In genomic region chr5:111770266-111770665, GRCm38 (mm10) we compare ENCODE assay signal across 7 mouse cellular contexts. TPM values are rescaled to one million over a fixed set of nuclear protein-coding genes. Genes with fewer than 3 reads are reported as not detected.
DNase-seq lines count a peak whose midpoint lies in the region; ATAC-seq and TF ChIP-seq lines count a peak whose summit lies in the region.

No protein-coding gene starts in this region.

- H3K27me3 ChIP-seq in forebrain, embryonic 13.5 days: no peaks in the 10 kb centered on the region
- no peaks in the 10 kb centered on the region for H3K27me3 ChIP-seq in limb, embryonic 14.5 days (ENCODE audit: control insufficient read depth, insufficient read depth, low read length)
- H3K27me3 ChIP-seq in neural tube, embryonic 14.5 days (ENCODE audit: control insufficient read depth, insufficient read depth, low read length): no peaks in the 10 kb centered on the region

- peaks cover 49% of the 10 kb centered on the region for H3K4me1 ChIP-seq in forebrain, embryonic 13.5 days
- peaks cover 29% of the 10 kb centered on the region for H3K4me1 ChIP-seq in limb, embryonic 14.5 days (ENCODE audit: control insufficient read depth, insufficient read depth, low read length)
- peaks cover 19% of the 10 kb centered on the region for H3K4me1 ChIP-seq in neural tube, embryonic 14.5 days (ENCODE audit: control insufficient read depth, insufficient read depth, low read length)

- intact Hi-C loops in heart, postnatal 36 days (cut with DNase I): no loop called here

- peak overlapping the region; percentile 39 for H3K4me2 ChIP-seq in forebrain, embryonic 13.5 days
- peak overlapping the region; percentile 34 for H3K4me2 ChIP-seq in limb, embryonic 14.5 days (replicated peaks; ENCODE audit: low read depth, low read length, severe bottlenecking)
- no peak overlapping the region; the same call in 1 of the 2 replicates for H3K4me2 ChIP-seq in neural tube, embryonic 14.5 days (ENCODE audit: low read depth, low read length)

- no peak for TF ChIP-seq CTCF in layer of hippocampus, adult 2 months (conservative IDR thresholded peaks at IDR 0.05)

- H3K27ac ChIP-seq in forebrain, embryonic 13.5 days: peak overlapping the region; percentile 67
- peak overlapping the region; percentile 86 for H3K27ac ChIP-seq in limb, embryonic 14.5 days (replicated peaks; ENCODE audit: low read depth, low read length)
- 0 out of 2 replicates have a peak overlapping the region, but pooled peaks have one; percentile 2 for H3K27ac ChIP-seq in neural tube, embryonic 14.5 days (ENCODE audit: low read depth, low read length)
- H3K27ac ChIP-seq in layer of hippocampus, adult 2 months: no peak overlapping the region

- no peak for TF ChIP-seq POLR2A in limb, embryonic 14.5 days (IDR thresholded peaks at IDR 0.05; ENCODE audit: borderline replicate concordance, extremely low read depth, insufficient read depth, insufficient read length)

- WGBS in forebrain, embryonic 13.5 days: 5% methylated on average over 15 of the region's 15 CpGs
- 5% methylated on average over 15 of the region's 15 CpGs for WGBS in limb, embryonic 14.5 days
- WGBS in neural tube, embryonic 14.5 days: 7% methylated on average over 15 of the region's 15 CpGs

- no peaks in the 10 kb centered on the region for H3K36me3 ChIP-seq in forebrain, embryonic 13.5 days (ENCODE audit: poor library complexity, severe bottlenecking)
- no peaks in the 10 kb centered on the region for H3K36me3 ChIP-seq in limb, embryonic 14.5 days (ENCODE audit: control insufficient read depth, insufficient read depth, low read length)
- H3K36me3 ChIP-seq in neural tube, embryonic 14.5 days (ENCODE audit: control insufficient read depth, insufficient read depth, low read length): no peaks in the 10 kb centered on the region

- no peaks in the 10 kb centered on the region for H3K9me3 ChIP-seq in forebrain, embryonic 13.5 days (replicated peaks)
- H3K9me3 ChIP-seq in limb, embryonic 14.5 days (ENCODE audit: control insufficient read depth, low read length): no peaks in the 10 kb centered on the region
- no peaks in the 10 kb centered on the region for H3K9me3 ChIP-seq in neural tube, embryonic 14.5 days (ENCODE audit: control insufficient read depth, low read length)

- no peak overlapping the region for H3K4me3 ChIP-seq in forebrain, embryonic 13.5 days
- H3K4me3 ChIP-seq in limb, embryonic 14.5 days (replicated peaks; ENCODE audit: low read length): no peak overlapping the region
- no peak overlapping the region for H3K4me3 ChIP-seq in neural tube, embryonic 14.5 days (ENCODE audit: low read depth, low read length)
- H3K4me3 ChIP-seq in layer of hippocampus, adult 2 months: no peak overlapping the region

- ATAC-seq in forebrain, embryonic 13.5 days: peak; percentile 27; the same call in 1 of the 2 replicates
- ATAC-seq in limb, embryonic 14.5 days (ENCODE audit: low FRiP score, low read depth): peak; percentile 91
- ATAC-seq in neural tube, embryonic 14.5 days (ENCODE audit: low read depth): no peak

- DNase-seq in embryo, embryonic 11.5 days (ENCODE audit: low read depth, low spot score): peak; percentile 69
- DNase-seq in heart, postnatal 36 days: peak; percentile 41 to 53
- DNase-seq in limb, embryonic 14.5 days (ENCODE audit: low spot score): peak; percentile 74
- DNase-seq in layer of hippocampus, adult 2 months (ENCODE audit: low spot score in 2 of 2): no peak
- no peak for DNase-seq in right cerebral cortex, postnatal 14 days

- peak overlapping the region; percentile 31 for H3K9ac ChIP-seq in forebrain, embryonic 13.5 days
- H3K9ac ChIP-seq in limb, embryonic 14.5 days (ENCODE audit: low read depth, low read length, severe bottlenecking): peak overlapping the region; percentile 16
- H3K9ac ChIP-seq in neural tube, embryonic 14.5 days (replicated peaks; ENCODE audit: low read depth, low read length): no peak overlapping the region

RNA-seq across cellular contexts. Expression of gene Gm26897, which starts 36.5 kb away (rescaled TPM):
- not detected in 2 replicates for polyA plus RNA-seq in forebrain, embryonic 13.5 days (2015; fragmentation: Nextera tagmentation; extraction: Ambion mirVana)
- not detected for total RNA-seq in heart, postnatal 36 days (2021)
- not detected in 2 replicates for polyA plus RNA-seq in limb, embryonic 14.5 days (2012; rRNA removed)
- not detected in 2 replicates for polyA plus RNA-seq in limb, embryonic 14.5 days (2014; fragmentation: Nextera tagmentation; extraction: Ambion mirVana)
- not detected in 2 replicates for polyA plus RNA-seq in neural tube, embryonic 14.5 days (2014; fragmentation: Nextera tagmentation; extraction: Ambion mirVana)
- total RNA-seq in layer of hippocampus, adult 2 months (2021): not detected

Comparison
In these comparisons a context has a peak if more than half of its experiments do, and no peak if none do; other contexts are left out.
1. DNase-seq: peak in embryo, embryonic 11.5 days (single experiment), heart, postnatal 36 days (2 of 2) and limb, embryonic 14.5 days (single experiment); none in layer of hippocampus, adult 2 months (0 of 2) and right cerebral cortex, postnatal 14 days (single experiment).